Mouse (Mus musculus) cerebellum, adult 2 months (tissue): ENCODE measurements around the gene Fkbp1b. TPM values are rescaled to one million over a fixed set of nuclear protein-coding genes. Genes with fewer than 3 reads are reported as not detected.
A peak's percentile ranks its signal among the peaks of the same experiment; 100 is the strongest.
"Not testable (repeated sequence)": the region's sequence is repeated elsewhere in the genome, so short reads cannot be mapped to it uniquely, and the experiment has no call there.

Source experiments
- DNase-seq, 2 experiments: peaks; one replicate each; pipeline ENCODE4 v3.0.0; 2021
- H3K27ac ChIP-seq: fragments of 200-500 bp; 2 replicates; pipeline ENCODE4 v1.5.1; 2012; ENCODE audit warnings: low read length, control low read depth, inconsistent platforms; ENCODE audit not compliant: insufficient read depth
- H3K27me3 ChIP-seq: fragments of 200-500 bp; 2 replicates; pipeline ENCODE4 v1.6.1; 2012; ENCODE audit warnings: inconsistent platforms, mild to moderate bottlenecking, low read length, moderate library complexity; ENCODE audit not compliant: control insufficient read depth, insufficient read depth
- H3K4me1 ChIP-seq: fragments of 200-500 bp; 2 replicates; pipeline ENCODE4 v1.6.1; 2011; ENCODE audit warnings: low read length; ENCODE audit not compliant: control insufficient read depth, insufficient read depth
- H3K4me3 ChIP-seq: fragments of 200-500 bp; replicated peaks from 2 replicates; pipeline ENCODE3; 2011; ENCODE audit warnings: mild to moderate bottlenecking, low read depth, low read length, control low read depth; ENCODE audit not compliant: insufficient read depth
- CTCF ChIP-seq: fragments of 200-500 bp; IDR thresholded peaks from 2 replicates; pipeline ENCODE4 v1.5.1; 2011; ENCODE audit warnings: low read depth, mild to moderate bottlenecking, control low read depth, low read length, moderate library complexity, borderline replicate concordance; ENCODE audit not compliant: insufficient read depth
- POLR2A ChIP-seq: fragments of 200-500 bp; IDR thresholded peaks from 2 replicates; pipeline ENCODE4 v1.6.1; 2011; ENCODE audit warnings: low read length, control low read depth, borderline replicate concordance; ENCODE audit not compliant: insufficient read depth
- WGBS: fragments of 180-500 bp; shearing (Covaris S2); methylation state at CpG from one replicate; pipeline ENCODE4 v1.1.7; 2018; 5-methylcytosine and 5-hydroxymethylcytosine counted together
- polyA plus RNA-seq: library from polyadenylated mRNA; depleted of rRNA; stranded (reverse); fragments of >200 nt; gene quantifications from 2 replicates; pipeline ENCODE4 v1.2.3, GENCODE M21; 2012; rRNA removed

The Fkbp1b gene
- polyA plus RNA-seq, 1 experiment = 66.9 TPM

- TF ChIP-seq CTCF (no peak), POLR2A (no peak)
- WGBS = 29% methylated on average over 4 of the region's 4 CpGs
- Histone ChIP-seq H3K4me1 (peaks cover 4% of the 10 kb centered on the region; the same call in 1 of the 2 replicates), H3K27ac (no peak overlapping the region), H3K4me3 (no peak overlapping the region), H3K27me3 (no peaks in the 10 kb centered on the region)
- no peak for DNase-seq
These were observed 27.8 kb downstream of the Fkbp1b start for GRCm38 (mm10) chr12:4813636-4814035.

- Histone ChIP-seq H3K27ac (no peak overlapping the region), H3K4me3 (no peak overlapping the region), H3K4me1 (peaks cover 3% of the 10 kb centered on the region; the same call in 1 of the 2 replicates), H3K27me3 (no peaks in the 10 kb centered on the region)
- DNase-seq = no peak
- TF ChIP-seq POLR2A = no peak
- no peak for TF ChIP-seq CTCF
- WGBS = 46% methylated on average over 3 of the region's 3 CpGs
These were observed 29.7 kb downstream of the Fkbp1b start for GRCm38 (mm10) chr12:4811705-4812104.

DNA sequence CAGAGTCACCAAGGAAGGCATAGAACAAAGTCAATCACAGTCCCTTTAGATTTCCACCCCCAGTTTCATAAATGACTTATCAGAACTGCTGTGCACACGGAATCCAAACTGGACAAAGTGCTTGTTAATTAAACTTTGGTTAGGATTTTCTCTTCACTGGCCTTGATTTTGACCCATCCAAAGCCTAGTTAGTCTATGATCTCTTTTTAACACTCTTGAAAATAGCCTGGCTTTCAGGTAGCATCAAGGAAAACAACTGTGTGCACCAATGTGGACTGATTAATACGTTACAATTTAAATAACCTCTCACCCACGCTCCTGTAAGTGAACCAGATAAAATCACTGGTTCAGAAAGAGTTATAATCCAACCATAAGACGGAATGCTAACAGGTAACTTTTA lies 30.4 kb downstream of the Fkbp1b start:
- TF ChIP-seq POLR2A (no peak), CTCF (no peak)
- DNase-seq = no peak
- H3K4me1 ChIP-seq = no peaks in the 10 kb centered on the region
- H3K27me3 ChIP-seq = no peaks in the 10 kb centered on the region
- H3K4me3 ChIP-seq = no peak overlapping the region
- H3K27ac ChIP-seq = no peak overlapping the region
- 83% methylated on average over 4 of the region's 4 CpGs for WGBS

DNA sequence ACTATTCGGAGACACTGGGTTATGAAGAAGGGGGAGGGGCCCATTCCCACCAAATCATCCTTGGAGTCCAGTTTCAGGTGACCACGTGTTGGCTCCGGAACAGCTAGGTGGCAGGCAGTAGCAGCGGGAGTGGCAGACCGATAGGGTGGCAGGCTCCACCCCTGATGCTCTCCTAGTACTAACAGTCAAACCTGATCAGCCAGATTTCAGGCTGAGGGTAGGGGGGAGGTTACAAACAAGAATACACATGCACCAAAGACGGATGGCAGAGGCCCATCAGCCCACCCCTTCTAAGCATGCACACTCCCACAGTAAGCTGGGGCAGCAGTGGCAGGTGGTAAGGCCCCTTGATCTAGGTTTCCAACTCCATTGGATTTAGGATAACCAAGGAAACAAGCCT lies 43.9 kb downstream of the Fkbp1b start:
- H3K4me1 ChIP-seq, H3K27me3 ChIP-seq, H3K4me3 ChIP-seq, DNase-seq, H3K27ac ChIP-seq: not testable (repeated sequence)
- WGBS = 71% methylated on average over 6 of the region's 6 CpGs

- Histone ChIP-seq H3K27me3 (no peaks in the 10 kb centered on the region), H3K4me1 (no peaks in the 10 kb centered on the region), H3K27ac (no peak overlapping the region), H3K4me3 (no peak overlapping the region)
- TF ChIP-seq POLR2A (no peak), CTCF (peak; percentile 47)
- no peak for DNase-seq
- WGBS = 81% methylated on average over 1 of the region's 1 CpGs
These were observed 47.7 kb downstream of the Fkbp1b start for GRCm38 (mm10) chr12:4793718-4794117.

DNA sequence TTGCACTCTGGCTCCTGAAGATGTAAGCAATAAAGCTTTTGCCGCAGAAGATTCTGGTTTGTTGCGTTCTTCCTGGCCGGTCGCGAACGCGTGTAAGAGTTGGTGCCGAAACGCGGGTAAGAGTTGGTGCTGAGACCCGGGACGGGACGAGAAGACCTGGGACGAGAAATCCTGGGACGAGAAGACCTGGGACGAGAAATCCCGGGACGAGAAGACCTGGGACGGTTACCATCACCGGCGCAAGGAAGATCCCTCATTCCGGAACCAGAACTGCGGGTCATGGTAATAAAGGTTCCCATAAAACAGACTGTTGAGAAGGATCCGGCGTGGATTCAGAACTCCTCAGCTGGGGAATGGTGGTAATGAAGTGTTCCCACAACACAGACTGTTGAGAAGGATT lies 53.3 kb downstream of the Fkbp1b start:
- not testable (repeated sequence) for H3K4me1 ChIP-seq, H3K27ac ChIP-seq, H3K4me3 ChIP-seq, DNase-seq, H3K27me3 ChIP-seq
- WGBS = 96% methylated on average over 25 of the region's 25 CpGs

- TF ChIP-seq CTCF = no peak
- H3K27ac ChIP-seq = no peak overlapping the region
- no peaks in the 10 kb centered on the region; the same call in 1 of the 2 replicates for H3K27me3 ChIP-seq
- H3K4me1 ChIP-seq = 0 out of 2 replicates have a peak, but pooled peaks cover 5% of the 10 kb centered on the region
- no peak overlapping the region for H3K4me3 ChIP-seq
- WGBS = 77% methylated on average over 2 of the region's 2 CpGs
- no peak for DNase-seq
These were observed 56.9 kb downstream of the Fkbp1b start for GRCm38 (mm10) chr12:4784466-4784865.

DNA sequence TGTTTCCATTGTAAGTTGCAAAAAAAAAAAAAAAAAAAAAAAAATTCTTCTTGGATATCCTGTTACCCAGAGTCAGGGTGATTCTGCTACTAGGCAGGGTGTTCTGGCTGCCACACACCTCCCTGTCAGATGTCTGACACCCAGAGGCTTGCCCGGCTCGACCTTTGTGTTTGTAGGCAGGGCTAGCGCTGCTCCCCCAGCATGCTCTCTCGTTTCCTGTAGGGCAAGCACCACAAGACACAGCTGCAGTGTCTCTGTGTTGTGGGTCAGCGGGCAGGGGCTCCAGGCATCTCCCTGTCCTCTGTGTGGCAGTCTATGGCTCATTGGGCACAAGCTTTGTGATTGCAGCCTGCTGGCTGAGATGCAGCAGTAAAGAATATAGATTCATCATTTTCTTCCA lies 57.8 kb downstream of the Fkbp1b start:
- H3K4me1 ChIP-seq = 0 out of 2 replicates have a peak, but pooled peaks cover 5% of the 10 kb centered on the region
- DNase-seq = no peak
- no peak overlapping the region for H3K27ac ChIP-seq
- 62% methylated on average over 5 of the region's 5 CpGs for WGBS
- H3K4me3 ChIP-seq = no peak overlapping the region
- no peak for TF ChIP-seq CTCF
- TF ChIP-seq POLR2A = no peak
- no peaks in the 10 kb centered on the region; the same call in 1 of the 2 replicates for H3K27me3 ChIP-seq

Other genes with a start within 250 kb of the Fkbp1b start
- gene Itsn2, start 249.0 kb downstream of the Fkbp1b start, polyA plus RNA-seq = 26.5 and 27.5 TPM in 2 replicates
- gene Gm3625, start 248.7 kb downstream of the Fkbp1b start, polyA plus RNA-seq = not detected in 2 replicates
- 2.1 and 2.2 TPM in 2 replicates for gene Fam228a, start 103.2 kb downstream of the Fkbp1b start, polyA plus RNA-seq
- 8.9 and 11.0 TPM in 2 replicates for gene Pfn4, start 72.6 kb downstream of the Fkbp1b start, polyA plus RNA-seq
- 6.9 and 11.4 TPM in 2 replicates for gene Fam228b, start 72.3 kb downstream of the Fkbp1b start, polyA plus RNA-seq
- gene Sf3b6, start 24.0 kb downstream of the Fkbp1b start, polyA plus RNA-seq = 132 and 137 TPM in 2 replicates
- 14.9 and 15.2 TPM in 2 replicates for gene Wdcp, start 1.7 kb upstream of the Fkbp1b start, polyA plus RNA-seq
- gene Mfsd2b, start 32.8 kb upstream of the Fkbp1b start, polyA plus RNA-seq = 3.0 TPM in 2 replicates
- 32.6 and 36.6 TPM in 2 replicates for gene Ubxn2a, start 66.1 kb upstream of the Fkbp1b start, polyA plus RNA-seq
- gene Atad2b, start 75.8 kb upstream of the Fkbp1b start, polyA plus RNA-seq = 14.0 and 16.4 TPM in 2 replicates